9 mouse cellular contexts compared by ENCODE assay signal in genomic region chrY:808991-809661, GRCm38 (mm10). TPM values are rescaled to one million over a fixed set of nuclear protein-coding genes. Genes with fewer than 3 reads are reported as not detected.
DNase-seq lines count a peak whose midpoint lies in the region; ATAC-seq and TF ChIP-seq lines count a peak whose summit lies in the region.
"Had no signal": no experiment of that assay in that cellular context is flagged by ENCODE, and none has a peak within 500 bp of the region (broad histone marks: within the 10 kb centered on the region; RNA-seq: fewer than 3 reads in every experiment).

No protein-coding gene starts in this region.

- H3K27me3 ChIP-seq in erythroblast, embryonic 14.5 days (ENCODE audit: control insufficient read depth), result no peaks in the 10 kb centered on the region
- no peaks in the 10 kb centered on the region for H3K27me3 ChIP-seq in heart, postnatal 0 days (ENCODE audit: control insufficient read depth, insufficient read depth, low read length)
- H3K27me3 ChIP-seq in liver, adult 2 months (ENCODE audit: control insufficient read depth, insufficient read depth, low read length), result no peaks in the 10 kb centered on the region

- H3K4me1 ChIP-seq in erythroblast, embryonic 14.5 days (ENCODE audit: control insufficient read depth), result no peaks in the 10 kb centered on the region; the same call in 1 of the 2 replicates
- H3K4me1 ChIP-seq in heart, postnatal 0 days (ENCODE audit: control insufficient read depth, insufficient read depth), result no peaks in the 10 kb centered on the region
- no peaks in the 10 kb centered on the region for H3K4me1 ChIP-seq in liver, adult 2 months (ENCODE audit: control insufficient read depth, insufficient read depth, low read length)

- ATAC-seq in erythroblast, adult 5-6 weeks (replicated peaks; ENCODE audit: low FRiP score, poor library complexity, severe bottlenecking), result no peak
- peak; percentile 76 for ATAC-seq in heart, postnatal 0 days (ENCODE audit: insufficient read depth, low read depth)

- 2% methylated on average over 9 of the region's 15 CpGs for WGBS in heart, postnatal 0 days
- 2% methylated on average over 15 of the region's 15 CpGs for WGBS in liver, adult 2 months

- no peak for TF ChIP-seq EP300 in heart, postnatal 0 days (IDR thresholded peaks at IDR 0.05; ENCODE audit: low read depth)

- H3K9ac ChIP-seq in heart, postnatal 0 days (replicated peaks; ENCODE audit: low read depth, low read length), result no peak overlapping the region
- H3K9ac ChIP-seq in liver, adult 2 months (ENCODE audit: low read depth, low read length), result peak overlapping the region; percentile 76

- peak; percentile 80 for DNase-seq in embryo, embryonic 11 days
- DNase-seq in heart, postnatal 0 days (ENCODE audit: low spot score), result peak; percentile 7
- peak; percentile 75 for DNase-seq in liver, adult 2 months (ENCODE audit: extremely low read depth, low read depth, low spot score)
- DNase-seq in retina, embryonic 14.5 days (ENCODE audit: low spot score), result peak; percentile 80
- DNase-seq in frontal cortex, postnatal 36 days (ENCODE audit: low spot score in 2 of 2), result no peak
- no peak for DNase-seq in spleen, postnatal 14 days (ENCODE audit: low spot score in 2 of 2)

- no peaks in the 10 kb centered on the region for H3K36me3 ChIP-seq in erythroblast, embryonic 14.5 days (ENCODE audit: control insufficient read depth)
- H3K36me3 ChIP-seq in heart, postnatal 0 days (replicated peaks; ENCODE audit: control insufficient read depth, insufficient read depth, low read length), result no peaks in the 10 kb centered on the region
- H3K36me3 ChIP-seq in liver, adult 2 months (ENCODE audit: control insufficient read depth, insufficient read depth, low read length), result no peaks in the 10 kb centered on the region

- peak overlapping the region; percentile 38 for H3K4me2 ChIP-seq in heart, postnatal 0 days (ENCODE audit: low read depth, low read length)

- H3K4me3 ChIP-seq in erythroblast, embryonic 14.5 days (replicated peaks), result peak overlapping the region; percentile 20
- H3K4me3 ChIP-seq in heart, postnatal 0 days (ENCODE audit: low read depth, low read length), result peak overlapping the region; percentile 30
- H3K4me3 ChIP-seq in liver, adult 2 months (ENCODE audit: insufficient read depth, low read depth, low read length), result peak overlapping the region; percentile 57

- TF ChIP-seq CTCF in heart, postnatal 0 days (IDR thresholded peaks at IDR 0.05; ENCODE audit: low read depth), result no peak
- TF ChIP-seq CTCF in liver, adult 2 months (IDR thresholded peaks at IDR 0.05; ENCODE audit: low read depth, low read length), result no peak

- 0 out of 2 replicates have a peak overlapping the region, but pooled peaks have one; percentile 48 for H3K27ac ChIP-seq in heart, postnatal 0 days (ENCODE audit: low read depth)
- peak overlapping the region; percentile 93 for H3K27ac ChIP-seq in liver, adult 2 months (replicated peaks; ENCODE audit: insufficient read depth, low read depth, low read length)
- H3K27ac ChIP-seq: macrophage had no signal

- no peaks in the 10 kb centered on the region for H3K79me2 ChIP-seq in liver, adult 2 months (ENCODE audit: control insufficient read depth, insufficient read depth, low read length)

- no peaks in the 10 kb centered on the region for H3K9me3 ChIP-seq in erythroblast, embryonic 14.5 days (ENCODE audit: control insufficient read depth, low read length)
- H3K9me3 ChIP-seq in heart, postnatal 0 days (replicated peaks; ENCODE audit: control insufficient read depth, low read length), result no peaks in the 10 kb centered on the region

- no peak for TF ChIP-seq POLR2A in liver, adult 2 months (IDR thresholded peaks at IDR 0.05; ENCODE audit: extremely low read depth, insufficient read depth, low read length)

RNA-seq across cellular contexts. Expression of gene Uba1y, which starts 9.3 kb away (rescaled TPM):
- not detected in 2 replicates for polyA plus RNA-seq in erythroblast, embryonic 14.5 days (2012)
- not detected in 2 replicates for total RNA-seq in erythroblast, adult 5-6 weeks (2015; ENCODE audit: low replicate concordance)
- not detected in 2 replicates for total RNA-seq in erythroblast, adult 5-6 weeks (2017; ENCODE audit: low replicate concordance)
- total RNA-seq in heart, postnatal 0 days (2014; rRNA removed; ENCODE audit: low replicate concordance), result not detected in 2 replicates
- not detected in 2 replicates for polyA plus RNA-seq in heart, postnatal 0 days (2015; fragmentation: Nextera tagmentation; extraction: Ambion mirVana)
- total RNA-seq in liver, adult 2 months (2014; rRNA removed), result not detected in 2 replicates
- not detected in 2 replicates for polyA plus RNA-seq in liver, adult 2 months (2012; rRNA removed)
- polyA plus RNA-seq: macrophage had no signal

RNA-seq across cellular contexts. Expression of gene Zfy1, which starts 11.9 kb away (rescaled TPM):
- polyA plus RNA-seq in erythroblast, embryonic 14.5 days (2012), result not detected in 2 replicates
- total RNA-seq in erythroblast, adult 5-6 weeks (2015; ENCODE audit: low replicate concordance), result not detected in 2 replicates
- 0.51 TPM in 1 of 2 replicates, not detected in the other for total RNA-seq in erythroblast, adult 5-6 weeks (2017; ENCODE audit: low replicate concordance)
- total RNA-seq in heart, postnatal 0 days (2014; rRNA removed; ENCODE audit: low replicate concordance), result not detected in 2 replicates
- polyA plus RNA-seq in heart, postnatal 0 days (2015; fragmentation: Nextera tagmentation; extraction: Ambion mirVana), result not detected in 2 replicates
- total RNA-seq in liver, adult 2 months (2014; rRNA removed), result not detected in 2 replicates
- polyA plus RNA-seq in liver, adult 2 months (2012; rRNA removed), result not detected in 2 replicates
- polyA plus RNA-seq: macrophage had no signal

Comparison
In these comparisons a context has a peak if more than half of its experiments do, and no peak if none do; other contexts are left out.
1. DNase-seq: peak in embryo, embryonic 11 days (single experiment), heart, postnatal 0 days (single experiment), liver, adult 2 months (single experiment) and retina, embryonic 14.5 days (single experiment); none in frontal cortex, postnatal 36 days (0 of 2) and spleen, postnatal 14 days (0 of 2).
2. Peak in every context shown above with its lines, with median percentiles within 50 percentile points of each other: H3K4me3 ChIP-seq.